Comparison of ENCODE assay signal across 8 mouse cellular contexts in genomic region chr4:145034506-145035243, GRCm38 (mm10).
DNase-seq lines count a peak whose midpoint lies in the region; ATAC-seq and TF ChIP-seq lines count a peak whose summit lies in the region.

No protein-coding gene starts in this region.

- peaks cover 15% of the 10 kb centered on the region for H3K36me3 ChIP-seq in heart, embryonic 14.5 days (ENCODE audit: control insufficient read depth, insufficient read depth, low read length)
- peaks cover 20% of the 10 kb centered on the region for H3K36me3 ChIP-seq in small intestine, adult 2 months (ENCODE audit: control insufficient read depth, insufficient read depth, low read length)

- DNase-seq in adrenal gland, postnatal 14 days, result peak; percentile 33
- DNase-seq in adrenal gland, adult 18-20 months (ENCODE audit: low spot score in 2 of 2), result no peak
- DNase-seq in kidney, postnatal 25 days, result peak; percentile 84 to 88
- DNase-seq in thymus, postnatal 14 days, result no peak

- no peaks in the 10 kb centered on the region for H3K9me3 ChIP-seq in heart, embryonic 14.5 days (ENCODE audit: control insufficient read depth, low read length)

- no peak for TF ChIP-seq CTCF in small intestine, adult 2 months (IDR thresholded peaks at IDR 0.05; ENCODE audit: extremely low read depth, insufficient read length, insufficient replicate concordance, low read depth, low read length)

- H3K4me3 ChIP-seq in brown adipose tissue, adult 24 weeks (ENCODE audit: insufficient read depth, low read depth, low read length), result no peak overlapping the region
- no peak overlapping the region for H3K4me3 ChIP-seq in heart, embryonic 14.5 days (ENCODE audit: control insufficient read depth in 1 of 2, insufficient read depth in 1 of 2, low read depth in 1 of 2, low read length in 2 of 2)
- H3K4me3 ChIP-seq in small intestine, adult 2 months (ENCODE audit: low read depth, low read length), result no peak overlapping the region

- 11% methylated on average over 11 of the region's 11 CpGs for WGBS in heart, embryonic 14.5 days
- WGBS in small intestine, adult 2 months, result 11% methylated on average over 11 of the region's 11 CpGs

- H3K9ac ChIP-seq in heart, embryonic 14.5 days (ENCODE audit: low read length), result peak overlapping the region; percentile 36; the same call in 1 of the 2 replicates

- H3K27ac ChIP-seq in brown adipose tissue, adult 24 weeks (replicated peaks; ENCODE audit: low read depth, low read length), result peak overlapping the region; percentile 52
- peak overlapping the region; percentile 49 to 51 for H3K27ac ChIP-seq in heart, embryonic 14.5 days (replicated peaks in 1 of 2; ENCODE audit: control insufficient read depth in 1 of 2, insufficient read depth in 1 of 2, low read depth in 2 of 2, low read length in 2 of 2)
- H3K27ac ChIP-seq in small intestine, adult 2 months (ENCODE audit: insufficient read depth, low read depth, low read length), result peak overlapping the region; percentile 52

- 0 out of 2 replicates have a peak, but pooled peaks have one; percentile 33 for TF ChIP-seq POLR2A in small intestine, adult 2 months (IDR thresholded peaks at IDR 0.05; ENCODE audit: low read depth, low read length)

- H3K4me1 ChIP-seq in brown adipose tissue, adult 24 weeks (ENCODE audit: control insufficient read depth, insufficient read depth, insufficient read length, low read length), result peaks cover 43% of the 10 kb centered on the region
- peaks cover 25 to 53% of the 10 kb centered on the region in 2 experiments for H3K4me1 ChIP-seq in heart, embryonic 14.5 days (ENCODE audit: control insufficient read depth in 2 of 2, insufficient read depth in 2 of 2, low read length in 2 of 2)
- peaks cover 43% of the 10 kb centered on the region for H3K4me1 ChIP-seq in small intestine, adult 2 months (ENCODE audit: control insufficient read depth, insufficient read depth, insufficient read length, low read length)

- H3K4me2 ChIP-seq in heart, embryonic 14.5 days (ENCODE audit: low read length), result peak overlapping the region; percentile 17

- no peaks in the 10 kb centered on the region for H3K27me3 ChIP-seq in heart, embryonic 14.5 days (ENCODE audit: control insufficient read depth, insufficient read depth, low read length)
- no peaks in the 10 kb centered on the region for H3K27me3 ChIP-seq in small intestine, adult 2 months (ENCODE audit: control insufficient read depth, insufficient read depth, low read length)

- no peak for ATAC-seq in heart, embryonic 14.5 days (ENCODE audit: insufficient number of reproducible peaks, insufficient read depth, low FRiP score, low read depth)
- no peak for ATAC-seq in activated CD4-positive, CD25-positive, alpha-beta regulatory T cell, adult 4 months

Comparison
In these comparisons a context has a peak if more than half of its experiments do, and no peak if none do; other contexts are left out.
1. DNase-seq: peak in adrenal gland, postnatal 14 days (single experiment) and kidney, postnatal 25 days (2 of 2); none in adrenal gland, adult 18-20 months (0 of 2) and thymus, postnatal 14 days (single experiment).
2. Peak in every context shown above with its lines, with median percentiles within 50 percentile points of each other: H3K27ac ChIP-seq.